Mouse (Mus musculus) liver, postnatal 0 days (tissue): Measurements from ENCODE around the gene Ccdc62. TPM values are rescaled to one million over a fixed set of nuclear protein-coding genes. Genes with fewer than 3 reads are reported as not detected.
A peak's percentile ranks its signal among the peaks of the same experiment; 100 is the strongest.

Source experiments
- ATAC-seq: fragments of 200-750 bp; cut with Nextera tagmentation; 2 replicates; pipeline ENCODE4 v1.8.0; 2017; ENCODE audit warnings: mild to moderate bottlenecking, moderate library complexity
- DNase-seq: peaks from one replicate; pipeline ENCODE4 v3.0.0-alpha.2; 2016
- H3K27ac ChIP-seq: fragments of 300-500 bp; sonication (generic); 2 replicates; pipeline ENCODE4 v1.5.1; 2014; ENCODE audit warnings: antibody characterized with exemption, moderate library complexity, mild to moderate bottlenecking, low read depth
- H3K27me3 ChIP-seq: fragments of 300-500 bp; sonication (generic); 2 replicates; pipeline ENCODE4 v1.6.1; 2014; ENCODE audit warnings: low read length, control low read depth, mixed read lengths; ENCODE audit not compliant: insufficient read depth
- H3K36me3 ChIP-seq: fragments of 300-500 bp; sonication (generic); replicated peaks from 2 replicates; pipeline ENCODE4 v1.6.1; 2014; ENCODE audit warnings: mild to moderate bottlenecking, control low read depth, low read length, moderate library complexity, mixed read lengths; ENCODE audit not compliant: insufficient read depth
- H3K4me1 ChIP-seq: fragments of 300-500 bp; sonication (generic); 2 replicates; pipeline ENCODE4 v1.6.1; 2014; ENCODE audit warnings: antibody characterized with exemption, mild to moderate bottlenecking, control low read depth; ENCODE audit not compliant: insufficient read depth
- H3K4me2 ChIP-seq: fragments of 300-500 bp; sonication (generic); 2 replicates; pipeline ENCODE4 v1.6.1; 2014; ENCODE audit warnings: low read depth, mild to moderate bottlenecking, low read length, moderate library complexity, mixed read lengths
- H3K4me3 ChIP-seq: fragments of 300-500 bp; sonication (generic); 2 replicates; pipeline ENCODE4 v1.5.1; 2014; ENCODE audit warnings: low read depth, low read length
- H3K9ac ChIP-seq: fragments of 300-500 bp; sonication (generic); replicated peaks from 2 replicates; pipeline ENCODE4 v1.6.1; 2014; ENCODE audit warnings: mild to moderate bottlenecking, moderate library complexity
- H3K9me3 ChIP-seq: fragments of 300-500 bp; sonication (generic); 2 replicates; pipeline ENCODE4 v1.6.1; 2016; ENCODE audit warnings: mild to moderate bottlenecking, control low read depth, low read length, mixed read lengths
- CTCF ChIP-seq: sonication (generic); IDR thresholded peaks from 2 replicates; pipeline ENCODE4 v1.5.1; 2016; ENCODE audit warnings: antibody characterized with exemption, low read depth
- EP300 ChIP-seq: IDR thresholded peaks from 2 replicates; pipeline ENCODE4 v1.6.1; 2016; ENCODE audit warnings: antibody characterized with exemption, low read depth, mild to moderate bottlenecking
- WGBS: fragments of 180-500 bp; shearing (Covaris S2); extraction: QIAGEN DNeasy Blood & Tissue Kit; methylation state at CpG from one replicate; pipeline ENCODE4 v1.1.7; 2014; ENCODE audit not compliant: insufficient replicate concordance; 5-methylcytosine and 5-hydroxymethylcytosine counted together
- polyA plus RNA-seq: library from polyadenylated mRNA; unstranded; fragments of >200 nt; fragmentation: Nextera tagmentation; extraction: Ambion mirVana; gene quantifications from 2 replicates; pipeline ENCODE4 v1.2.1, GENCODE M21; 2015

Gene Ccdc62
- polyA plus RNA-seq, 1 experiment from 2014 or later, result 3.1 TPM

DNA sequence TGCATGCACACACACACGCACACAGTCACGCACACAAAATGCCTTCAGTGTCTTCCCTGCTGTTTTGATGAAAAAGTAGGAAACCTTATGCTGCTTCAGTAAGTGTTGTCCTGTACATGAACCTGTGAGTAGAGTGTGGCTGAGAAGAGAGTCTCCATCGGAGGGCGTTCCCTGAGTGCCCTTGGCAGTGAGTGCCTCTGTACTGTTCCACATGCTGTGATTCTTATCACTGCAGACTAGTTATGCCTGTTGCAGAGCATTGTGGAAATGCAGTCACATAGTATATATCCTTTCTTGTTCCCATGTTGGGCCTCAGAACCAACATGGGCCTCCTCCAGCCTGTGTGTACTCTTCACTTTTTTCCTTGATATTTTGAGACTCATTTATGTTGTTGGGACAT is 33.7 kb downstream of the Ccdc62 start:
- H3K27ac ChIP-seq, result no peak overlapping the region
- H3K27me3 ChIP-seq, result no peaks in the 10 kb centered on the region

DNA sequence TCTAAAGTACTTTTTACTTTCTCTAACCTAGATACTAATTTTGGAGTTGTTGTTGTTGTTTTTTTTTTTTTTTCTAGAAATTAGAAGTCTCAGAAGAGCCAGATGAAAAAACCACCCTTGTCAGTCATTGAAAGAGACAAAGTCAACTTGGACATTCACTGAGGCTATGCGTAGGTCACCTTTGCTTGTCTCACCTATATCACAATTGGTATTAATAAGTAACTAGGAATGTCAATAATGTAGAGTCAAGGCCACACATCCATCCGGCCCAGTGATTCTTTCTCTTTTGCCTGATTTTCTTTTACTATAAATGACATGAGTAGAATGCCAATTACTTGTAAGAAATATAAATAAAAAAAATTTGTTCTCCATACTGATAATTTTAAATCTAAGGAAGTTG is 36.3 kb downstream of the Ccdc62 start:
- no peak overlapping the region for H3K4me3 ChIP-seq
- H3K4me2 ChIP-seq, result no peak overlapping the region
- no peak for DNase-seq
- H3K9me3 ChIP-seq, result no peaks in the 10 kb centered on the region
- ATAC-seq, result peak; percentile 85
- 64% methylated on average over 2 of the region's 2 CpGs for WGBS
- TF ChIP-seq EP300 (no peak), CTCF (no peak)
- H3K27me3 ChIP-seq, result no peaks in the 10 kb centered on the region
- H3K4me1 ChIP-seq, result no peaks in the 10 kb centered on the region
- no peak overlapping the region for H3K9ac ChIP-seq
- H3K27ac ChIP-seq, result peak overlapping the region; percentile 74
- H3K36me3 ChIP-seq, result no peaks in the 10 kb centered on the region

More for the DNA sequence above, 33.7 kb downstream of the Ccdc62 start:
- 80% methylated on average over 4 of the region's 4 CpGs for WGBS
- no peak overlapping the region for H3K9ac ChIP-seq
- no peaks in the 10 kb centered on the region; the same call in 1 of the 2 replicates for H3K4me1 ChIP-seq
- ATAC-seq, result no peak
- H3K4me3 ChIP-seq, result no peak overlapping the region
- no peak overlapping the region for H3K4me2 ChIP-seq
- TF ChIP-seq EP300 (no peak), CTCF (no peak)
- H3K9me3 ChIP-seq, result no peaks in the 10 kb centered on the region
- H3K36me3 ChIP-seq, result no peaks in the 10 kb centered on the region
- no peak for DNase-seq

DNA sequence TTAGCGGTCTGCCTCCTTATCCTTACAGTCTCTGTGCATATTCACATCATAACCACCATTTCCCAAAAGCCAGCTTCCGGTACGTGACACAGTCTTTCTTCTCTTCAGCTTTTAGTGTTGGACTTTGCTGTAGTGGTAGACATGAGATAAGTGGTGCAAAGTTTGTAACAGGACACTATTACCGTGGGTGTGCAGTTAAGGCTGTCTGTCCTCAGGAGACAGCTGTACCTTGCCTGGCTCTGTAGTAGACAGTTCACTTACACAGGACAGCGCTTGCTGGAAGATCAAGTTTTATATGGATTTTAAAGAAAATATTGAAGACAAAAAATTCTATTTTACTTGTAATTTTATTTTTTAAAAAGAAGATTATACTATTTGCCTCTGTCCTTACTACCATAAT is 38.0 kb downstream of the Ccdc62 start:
- H3K4me3 ChIP-seq, result no peak overlapping the region
- DNase-seq, result no peak
- peaks cover 3% of the 10 kb centered on the region; the same call in 1 of the 2 replicates for H3K4me1 ChIP-seq
- 62% methylated on average over 5 of the region's 5 CpGs for WGBS
- H3K4me2 ChIP-seq, result no peak overlapping the region
- TF ChIP-seq EP300 (no peak), CTCF (no peak)
- no peaks in the 10 kb centered on the region for H3K9me3 ChIP-seq
- no peak for ATAC-seq
- no peak overlapping the region for H3K9ac ChIP-seq
- no peaks in the 10 kb centered on the region for H3K36me3 ChIP-seq
- peaks cover 6% of the 10 kb centered on the region; the same call in 1 of the 2 replicates for H3K27me3 ChIP-seq
- H3K27ac ChIP-seq, result no peak overlapping the region

DNA sequence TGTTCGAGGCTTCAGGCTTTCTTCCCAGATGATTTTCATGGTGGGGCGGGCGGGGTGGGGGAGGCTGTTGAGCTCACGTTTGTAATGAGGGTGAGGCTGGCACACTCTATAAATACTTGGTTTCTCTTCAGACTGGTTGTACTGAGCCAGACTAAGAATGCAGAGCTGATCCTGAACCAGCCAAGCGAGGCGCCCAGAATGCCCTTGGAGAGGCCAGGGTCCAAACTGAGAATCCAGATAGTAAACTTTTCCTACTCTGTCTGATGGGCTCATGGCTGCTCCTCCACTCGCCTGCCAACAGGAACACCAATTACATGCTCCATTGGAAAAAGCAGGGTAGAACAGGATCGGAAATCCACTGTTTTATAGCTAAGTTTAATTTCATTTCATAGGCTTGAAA is 38.7 kb downstream of the Ccdc62 start:
- DNase-seq, result no peak
- Histone ChIP-seq H3K4me2 (no peak overlapping the region), H3K9me3 (no peaks in the 10 kb centered on the region), H3K4me3 (no peak overlapping the region), H3K27ac (no peak overlapping the region), H3K9ac (no peak overlapping the region), H3K4me1 (peaks cover 3% of the 10 kb centered on the region; the same call in 1 of the 2 replicates), H3K27me3 (peaks cover 6% of the 10 kb centered on the region; the same call in 1 of the 2 replicates), H3K36me3 (no peaks in the 10 kb centered on the region)
- ATAC-seq, result no peak
- no peak for TF ChIP-seq CTCF
- no peak for TF ChIP-seq EP300
- WGBS, result 68% methylated on average over 8 of the region's 8 CpGs

DNA sequence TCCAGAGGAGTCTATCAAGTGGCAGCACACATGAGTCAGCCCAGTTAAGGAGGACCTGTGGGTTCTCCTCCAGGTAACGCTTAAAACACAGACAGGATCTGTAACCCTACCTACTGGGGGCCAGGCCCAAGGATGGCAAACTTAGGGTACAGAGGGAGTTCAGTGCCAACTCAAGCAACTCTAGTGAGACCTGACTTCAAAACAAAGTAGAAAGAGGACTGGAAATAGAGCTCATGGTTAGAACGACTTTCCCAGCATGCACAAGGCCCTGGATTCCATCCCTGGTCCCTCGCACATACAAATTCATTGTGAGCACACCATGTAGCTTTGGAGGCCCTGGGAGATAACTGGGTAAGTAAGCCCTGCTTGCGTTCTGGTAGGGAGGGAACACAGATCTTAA is 40.1 kb downstream of the Ccdc62 start:
- Histone ChIP-seq H3K9ac (no peak overlapping the region), H3K27me3 (peaks cover 6% of the 10 kb centered on the region; the same call in 1 of the 2 replicates), H3K4me1 (peaks cover 3% of the 10 kb centered on the region), H3K36me3 (no peaks in the 10 kb centered on the region), H3K4me3 (no peak overlapping the region), H3K9me3 (no peaks in the 10 kb centered on the region), H3K4me2 (no peak overlapping the region), H3K27ac (no peak overlapping the region)
- no peak for DNase-seq
- 79% methylated on average over 4 of the region's 4 CpGs for WGBS
- TF ChIP-seq EP300 (no peak), CTCF (no peak)
- ATAC-seq, result no peak

DNA sequence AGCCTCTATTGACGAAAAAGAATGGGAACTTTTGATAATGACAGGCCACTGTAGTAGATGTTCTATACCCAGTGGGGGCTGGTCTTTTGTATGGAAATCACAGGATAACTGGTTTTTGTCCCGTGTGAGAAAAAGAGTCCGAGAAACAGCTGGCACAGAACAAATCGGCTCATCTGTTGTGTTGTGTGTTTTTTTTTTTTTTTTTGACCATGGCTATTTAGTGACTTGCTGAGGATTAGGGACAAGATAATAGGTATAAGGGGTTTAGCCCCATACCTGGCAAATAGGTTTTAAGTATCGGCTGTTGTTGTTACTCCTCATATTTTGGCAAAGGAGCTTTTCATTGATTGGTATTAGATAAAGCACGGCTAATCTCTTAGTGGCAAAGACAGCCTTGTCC is 42.0 kb downstream of the Ccdc62 start:
- Histone ChIP-seq H3K4me2 (no peak overlapping the region), H3K27me3 (peaks cover 6% of the 10 kb centered on the region; the same call in 1 of the 2 replicates), H3K4me3 (no peak overlapping the region), H3K36me3 (no peaks in the 10 kb centered on the region), H3K4me1 (peaks cover 15% of the 10 kb centered on the region), H3K27ac (no peak overlapping the region), H3K9me3 (no peaks in the 10 kb centered on the region), H3K9ac (no peak overlapping the region)
- ATAC-seq (no peak), DNase-seq (no peak)
- TF ChIP-seq CTCF, result no peak
- TF ChIP-seq EP300, result no peak
- WGBS, result 56% methylated on average over 6 of the region's 6 CpGs
